Mouse (Mus musculus): ENCODE measurements around the gene Cmklr1.
"Not testable (repeated sequence)": the region's sequence is repeated elsewhere in the genome, so short reads cannot be mapped to it uniquely, and the experiment has no call there.

Cmklr1 gene

GRCm38 (mm10) chr5:113586458-113586849, 63.8 kb downstream of the Cmklr1 start:
- DNase-seq (ENCODE audit: extremely low spot score), result not testable (repeated sequence)

- DNase-seq (ENCODE audit: extremely low spot score), result not testable (repeated sequence)
Measured at GRCm38 (mm10) chr5:113585619-113586457, 64.4 kb downstream of the Cmklr1 start.

- DNase-seq (ENCODE audit: extremely low spot score), result peak; percentile 45
Measured at GRCm38 (mm10) chr5:113584439-113584838, 65.8 kb downstream of the Cmklr1 start.

GRCm38 (mm10) chr5:113583424-113584162, 66.6 kb downstream of the Cmklr1 start:
- no peak for DNase-seq (ENCODE audit: extremely low spot score)

- DNase-seq (ENCODE audit: extremely low spot score), result no peak
Measured at GRCm38 (mm10) chr5:113580801-113581200, 69.4 kb downstream of the Cmklr1 start.

GRCm38 (mm10) chr5:113580248-113580647, 70.0 kb downstream of the Cmklr1 start:
- DNase-seq (ENCODE audit: extremely low spot score), result peak; percentile 27

GRCm38 (mm10) chr5:113579128-113579527, 71.1 kb downstream of the Cmklr1 start:
- DNase-seq (ENCODE audit: extremely low spot score), result no peak

- no peak for DNase-seq (ENCODE audit: extremely low spot score)
Measured at GRCm38 (mm10) chr5:113578428-113578827, 71.8 kb downstream of the Cmklr1 start.

- no peak for DNase-seq (ENCODE audit: extremely low spot score)
Measured at GRCm38 (mm10) chr5:113577555-113577954, 72.7 kb downstream of the Cmklr1 start.

- no peak for DNase-seq (ENCODE audit: extremely low spot score)
Measured at GRCm38 (mm10) chr5:113570056-113570717, 80.0 kb downstream of the Cmklr1 start.

- no peak for DNase-seq (ENCODE audit: extremely low spot score)
Measured at GRCm38 (mm10) chr5:113565858-113566257, 84.4 kb downstream of the Cmklr1 start.

- DNase-seq (ENCODE audit: extremely low spot score), result no peak
Measured at GRCm38 (mm10) chr5:113565101-113565854, 84.9 kb downstream of the Cmklr1 start.

GRCm38 (mm10) chr5:113564463-113564862, 85.8 kb downstream of the Cmklr1 start:
- DNase-seq (ENCODE audit: extremely low spot score), result peak; percentile 45
